Mouse (Mus musculus) stomach, embryonic 15.5 days (tissue): ENCODE measurements around the gene Tppp3. TPM values are rescaled to one million over a fixed set of nuclear protein-coding genes. Genes with fewer than 3 reads are reported as not detected.

ENCODE experiments used
- ATAC-seq: fragments of 200-750 bp; cut with Nextera tagmentation; 2 replicates; pipeline ENCODE4 v1.8.0; 2017; ENCODE audit warnings: low read depth, moderate number of reproducible peaks, moderate TSS enrichment; ENCODE audit not compliant: insufficient read depth, low FRiP score
- H3K27ac ChIP-seq: fragments of 300-500 bp; sonication (generic); 2 replicates; pipeline ENCODE4 v1.5.1; 2015; ENCODE audit warnings: mild to moderate bottlenecking, inconsistent platforms
- H3K27me3 ChIP-seq: fragments of 300-500 bp; sonication (generic); replicated peaks from 2 replicates; pipeline ENCODE4 v1.6.1; 2015; ENCODE audit warnings: inconsistent platforms
- H3K36me3 ChIP-seq: fragments of 300-500 bp; sonication (generic); 2 replicates; pipeline ENCODE4 v1.6.1; 2015; ENCODE audit warnings: inconsistent platforms
- H3K4me1 ChIP-seq: fragments of 300-500 bp; sonication (generic); 2 replicates; pipeline ENCODE4 v1.6.1; 2015; ENCODE audit warnings: inconsistent platforms
- H3K4me2 ChIP-seq: fragments of 300-500 bp; sonication (generic); 2 replicates; pipeline ENCODE4 v1.6.1; 2015; ENCODE audit warnings: mild to moderate bottlenecking, inconsistent platforms
- H3K4me3 ChIP-seq: fragments of 300-500 bp; sonication (generic); replicated peaks from 2 replicates; pipeline ENCODE4 v1.5.1; 2015; ENCODE audit warnings: inconsistent platforms
- H3K9ac ChIP-seq: fragments of 300-500 bp; sonication (generic); 2 replicates; pipeline ENCODE4 v1.6.1; 2015; ENCODE audit warnings: inconsistent platforms
- H3K9me3 ChIP-seq: fragments of 300-500 bp; sonication (generic); 2 replicates; pipeline ENCODE4 v1.6.1; 2016; ENCODE audit warnings: inconsistent platforms
- WGBS: fragments of 180-500 bp; shearing (Covaris S2); methylation state at CpG from one replicate; pipeline ENCODE4 v1.1.7; 2015; 5-methylcytosine and 5-hydroxymethylcytosine counted together
- polyA plus RNA-seq: library from polyadenylated mRNA; unstranded; fragments of >200 nt; fragmentation: Nextera tagmentation; extraction: Ambion mirVana; gene quantifications from 2 replicates; pipeline ENCODE4 v1.2.1, GENCODE M21; 2015

The Tppp3 gene
- polyA plus RNA-seq, 1 experiment from 2014 or later: 45.5 TPM

- no peak for ATAC-seq
- H3K27ac ChIP-seq: no peak overlapping the region
- WGBS: 86% methylated on average over 2 of the region's 2 CpGs
Measured at GRCm38 (mm10) chr8:105418992-105419391, 52.3 kb downstream of the Tppp3 start.

More at GRCm38 (mm10) chr8:105418992-105419391, 52.3 kb downstream of the Tppp3 start:
- Histone ChIP-seq H3K9me3 (no peaks in the 10 kb centered on the region), H3K36me3 (no peaks in the 10 kb centered on the region), H3K4me1 (no peaks in the 10 kb centered on the region), H3K27me3 (peaks cover 3% of the 10 kb centered on the region), H3K9ac (no peak overlapping the region), H3K4me3 (no peak overlapping the region), H3K4me2 (no peak overlapping the region)

Other genes starting within 250 kb of the Tppp3 start
- 26.2 and 26.8 TPM in 2 replicates for gene D230025D16Rik, start 246.4 kb downstream of the Tppp3 start, polyA plus RNA-seq
- 26.1 and 27.4 TPM in 2 replicates for gene B3gnt9, start 216.4 kb downstream of the Tppp3 start, polyA plus RNA-seq
- gene Tradd, start 206.9 kb downstream of the Tppp3 start, polyA plus RNA-seq: 28.5 and 30.3 TPM in 2 replicates
- gene Fbxl8, start 206.9 kb downstream of the Tppp3 start, polyA plus RNA-seq: 3.7 and 4.4 TPM in 2 replicates
- 0.08 and 0.24 TPM in 2 replicates for gene Hsf4, start 201.7 kb downstream of the Tppp3 start, polyA plus RNA-seq
- gene Nol3, start 195.4 kb downstream of the Tppp3 start, polyA plus RNA-seq: 1.4 and 1.7 TPM in 2 replicates
- gene 4931428F04Rik, start 181.7 kb downstream of the Tppp3 start, polyA plus RNA-seq: 9.1 and 10.7 TPM in 2 replicates
- gene Exoc3l, start 175.4 kb downstream of the Tppp3 start, polyA plus RNA-seq: 10.4 and 10.9 TPM in 2 replicates
- gene E2f4, start 173.9 kb downstream of the Tppp3 start, polyA plus RNA-seq: 80.4 and 83.1 TPM in 2 replicates
- 15.9 and 17.1 TPM in 2 replicates for gene Elmo3, start 165.9 kb downstream of the Tppp3 start, polyA plus RNA-seq
- 2.3 and 2.5 TPM in 2 replicates for gene Lrrc29, start 145.2 kb downstream of the Tppp3 start, polyA plus RNA-seq
- 131 and 132 TPM in 2 replicates for gene Tmem208, start 145.2 kb downstream of the Tppp3 start, polyA plus RNA-seq
- 2.5 and 3.0 TPM in 2 replicates for gene Fhod1, start 123.6 kb downstream of the Tppp3 start, polyA plus RNA-seq
- gene Slc9a5, start 122.7 kb downstream of the Tppp3 start, polyA plus RNA-seq: 1.9 and 2.0 TPM in 2 replicates
- gene Plekhg4, start 98.3 kb downstream of the Tppp3 start, polyA plus RNA-seq: 0.21 and 0.30 TPM in 2 replicates
- gene Kctd19, start 58.0 kb downstream of the Tppp3 start, polyA plus RNA-seq: not detected in 2 replicates
- gene Lrrc36, start 58.0 kb downstream of the Tppp3 start, polyA plus RNA-seq: 0.09 TPM in 1 of 2 replicates, not detected in the other
- gene Zdhhc1, start 25.4 kb upstream of the Tppp3 start, polyA plus RNA-seq: 32.2 and 34.7 TPM in 2 replicates
- 2.5 and 2.7 TPM in 2 replicates for gene Hsd11b2, start 47.2 kb upstream of the Tppp3 start, polyA plus RNA-seq
- gene Atp6v0d1, start 94.5 kb upstream of the Tppp3 start, polyA plus RNA-seq: 73.2 and 75.8 TPM in 2 replicates
- gene Ripor1, start 133.7 kb upstream of the Tppp3 start, polyA plus RNA-seq: 21.0 and 23.4 TPM in 2 replicates
- gene Ctcf, start 165.0 kb upstream of the Tppp3 start, polyA plus RNA-seq: 109 and 112 TPM in 2 replicates
- gene Agrp, start 165.9 kb upstream of the Tppp3 start, polyA plus RNA-seq: 0.77 and 1.1 TPM in 2 replicates
- gene Carmil2, start 214.7 kb upstream of the Tppp3 start, polyA plus RNA-seq: 1.2 and 1.4 TPM in 2 replicates
- 45.0 and 52.8 TPM in 2 replicates for gene Acd, start 229.6 kb upstream of the Tppp3 start, polyA plus RNA-seq
- 14.9 and 15.0 TPM in 2 replicates for gene Pard6a, start 229.6 kb upstream of the Tppp3 start, polyA plus RNA-seq
- 0.19 TPM in 1 of 2 replicates, not detected in the other for gene 4933405L10Rik, start 236.1 kb upstream of the Tppp3 start, polyA plus RNA-seq
- 18.0 and 18.1 TPM in 2 replicates for gene Enkd1, start 236.7 kb upstream of the Tppp3 start, polyA plus RNA-seq